Mouse (Mus musculus) CD4-positive, CD25-positive, alpha-beta regulatory T cell, adult 2 months (primary cell): Measurements from ENCODE around the gene Gfpt2.

Source experiments
- DNase-seq: peaks from one replicate; pipeline ENCODE4 v3.0.0-alpha.2; 2012; ENCODE audit warnings: low read depth, low spot score

Gene Gfpt2

DNA sequence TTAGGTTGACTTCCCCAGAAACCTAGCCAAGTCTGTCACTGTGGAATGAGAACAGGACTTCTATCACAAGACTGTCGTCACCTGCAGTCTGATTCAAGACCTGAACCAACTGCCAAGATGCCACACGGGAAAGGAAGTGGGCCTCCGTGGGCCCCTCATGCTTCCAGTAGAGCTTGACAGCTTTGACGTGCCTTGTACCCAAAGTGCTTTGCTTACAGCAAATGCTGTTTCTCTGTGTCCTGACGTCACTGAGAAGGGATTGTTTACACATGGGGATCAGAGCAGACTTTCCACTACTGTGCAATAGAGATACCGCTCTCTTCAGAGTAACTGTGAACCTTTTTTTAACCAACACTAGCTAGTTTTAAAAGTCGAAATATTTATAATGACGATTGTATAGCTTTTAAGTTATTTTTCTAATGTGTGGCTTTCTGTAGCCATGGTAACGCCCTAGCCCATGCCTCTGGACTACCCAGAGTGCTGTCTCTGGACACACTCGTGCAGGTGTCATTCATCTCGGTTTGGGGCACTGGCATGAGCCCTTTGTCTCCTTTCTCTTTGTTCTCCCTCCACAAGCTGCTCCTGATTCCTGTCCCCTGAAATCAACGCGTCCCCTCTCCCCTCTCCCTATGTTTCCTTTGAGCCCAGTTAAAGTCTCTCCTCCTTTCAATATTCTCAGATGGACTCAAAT is 43.9 kb downstream of the Gfpt2 start:
- DNase-seq: peak; percentile 68

DNA sequence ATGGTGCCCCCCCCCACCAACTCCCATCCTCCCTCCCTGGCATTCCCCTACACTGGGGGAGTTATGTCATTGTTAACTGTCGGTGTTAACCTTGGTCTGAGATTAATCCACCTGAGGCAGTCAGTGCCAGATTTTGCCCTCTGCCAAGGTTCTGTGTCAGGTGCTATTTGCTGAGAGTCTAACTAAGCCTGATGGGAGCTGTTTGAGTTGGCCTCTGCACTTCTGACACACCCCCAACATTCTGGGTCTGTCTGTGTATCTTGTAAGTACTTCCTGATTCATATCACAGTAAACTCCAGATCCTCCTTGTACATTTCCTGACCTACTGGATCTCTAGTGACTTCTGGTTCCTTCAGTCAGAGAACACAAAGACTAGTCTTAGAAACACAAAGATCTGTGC is 46.7 kb downstream of the Gfpt2 start:
- DNase-seq: no peak

DNA sequence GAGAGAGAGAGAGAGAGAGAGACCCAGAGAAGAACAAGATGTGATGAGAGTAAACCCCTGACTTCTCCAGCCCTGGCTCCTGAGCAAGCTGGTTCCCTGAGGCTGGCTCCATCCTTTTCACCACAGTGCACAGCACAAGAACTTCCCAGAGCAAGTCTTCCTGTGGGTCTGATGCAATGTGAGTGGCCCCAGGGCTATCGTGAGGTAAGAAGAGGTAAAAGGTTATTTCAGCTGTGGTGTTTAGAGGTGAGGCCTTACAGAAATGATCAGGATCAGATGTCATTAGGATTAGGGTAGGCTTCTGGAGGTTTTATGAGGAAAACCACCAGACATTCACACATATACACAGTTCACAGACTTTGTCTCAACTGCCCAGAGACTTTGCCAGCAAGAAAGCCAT is 47.9 kb downstream of the Gfpt2 start:
- no peak for DNase-seq

DNA sequence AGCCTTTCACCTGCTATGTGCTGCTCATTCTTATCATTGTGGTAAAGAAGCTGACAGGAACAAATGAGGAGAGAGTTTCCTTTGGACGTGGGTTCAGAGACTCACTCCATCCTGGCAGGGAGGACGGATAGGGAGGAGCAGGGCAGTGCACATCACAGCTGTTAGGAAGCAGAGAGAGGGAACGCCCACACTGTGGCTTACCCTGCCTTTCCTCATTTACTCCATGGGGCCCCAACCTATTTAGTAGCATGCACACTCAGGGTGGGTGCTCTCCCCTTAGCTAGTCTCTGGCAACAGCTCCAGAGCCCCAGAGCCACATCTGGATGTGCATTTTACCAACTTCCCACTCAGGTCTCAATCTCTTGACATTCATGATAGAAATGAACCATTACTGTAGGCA is 48.7 kb downstream of the Gfpt2 start:
- no peak for DNase-seq

DNA sequence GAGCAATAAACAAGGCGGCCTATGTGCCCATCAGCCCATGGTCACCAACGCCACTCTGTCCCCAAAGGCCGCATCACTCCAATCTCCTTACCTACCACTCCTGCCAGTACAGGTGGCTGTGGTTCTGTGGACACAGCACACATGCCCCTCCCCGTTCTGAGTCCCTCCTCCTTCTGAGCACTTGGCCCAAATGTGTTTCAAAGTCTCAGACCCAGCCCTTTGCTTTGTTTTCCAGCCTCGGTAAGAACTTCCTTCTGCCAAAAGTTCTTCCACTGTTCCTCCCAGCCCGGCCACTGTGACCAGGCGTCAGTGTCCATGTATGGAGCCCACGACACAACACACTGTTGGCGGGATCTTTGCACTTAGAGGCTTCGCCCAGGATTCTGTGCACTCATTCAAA is 50.3 kb downstream of the Gfpt2 start:
- no peak for DNase-seq

DNA sequence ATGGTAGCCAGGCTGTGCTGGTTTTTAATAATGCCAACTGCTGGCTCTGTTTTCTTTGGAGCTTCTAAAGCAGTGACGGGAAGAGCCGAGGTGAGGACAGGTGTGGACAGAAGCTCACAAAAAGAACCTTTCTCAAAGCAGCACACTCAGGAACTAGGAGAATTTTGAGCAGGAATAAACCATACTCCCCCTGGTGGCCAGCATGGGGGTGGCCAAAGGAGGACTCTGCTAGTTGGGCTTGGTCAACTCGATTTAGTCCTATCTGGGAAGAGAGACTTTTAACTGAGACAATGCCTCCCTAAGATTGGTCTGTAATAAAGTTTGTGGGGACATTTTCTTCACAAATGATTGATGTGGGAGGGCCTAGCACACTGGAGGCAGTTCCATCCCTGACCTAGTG is 51.0 kb downstream of the Gfpt2 start:
- peak; percentile 75 for DNase-seq

DNA sequence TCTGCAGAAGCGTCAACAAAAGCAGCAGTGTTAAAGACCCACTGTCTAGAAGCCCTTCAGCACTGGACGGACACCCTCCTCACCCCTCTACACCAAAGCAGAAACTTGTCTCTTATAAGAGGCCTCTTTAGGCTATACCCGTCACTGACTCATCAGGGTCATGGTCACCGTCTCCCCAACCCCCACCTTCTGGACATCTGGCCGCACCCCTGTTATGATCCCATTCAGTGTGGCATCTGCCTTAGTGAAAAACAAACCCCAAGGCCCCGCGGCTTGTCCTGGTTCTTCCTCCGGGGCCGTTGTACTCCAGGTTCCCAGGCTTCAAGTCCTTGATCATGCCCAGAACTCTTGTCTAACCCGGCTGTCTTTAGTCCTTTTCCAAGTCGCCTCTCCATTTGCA is 52.0 kb downstream of the Gfpt2 start:
- DNase-seq: no peak

DNA sequence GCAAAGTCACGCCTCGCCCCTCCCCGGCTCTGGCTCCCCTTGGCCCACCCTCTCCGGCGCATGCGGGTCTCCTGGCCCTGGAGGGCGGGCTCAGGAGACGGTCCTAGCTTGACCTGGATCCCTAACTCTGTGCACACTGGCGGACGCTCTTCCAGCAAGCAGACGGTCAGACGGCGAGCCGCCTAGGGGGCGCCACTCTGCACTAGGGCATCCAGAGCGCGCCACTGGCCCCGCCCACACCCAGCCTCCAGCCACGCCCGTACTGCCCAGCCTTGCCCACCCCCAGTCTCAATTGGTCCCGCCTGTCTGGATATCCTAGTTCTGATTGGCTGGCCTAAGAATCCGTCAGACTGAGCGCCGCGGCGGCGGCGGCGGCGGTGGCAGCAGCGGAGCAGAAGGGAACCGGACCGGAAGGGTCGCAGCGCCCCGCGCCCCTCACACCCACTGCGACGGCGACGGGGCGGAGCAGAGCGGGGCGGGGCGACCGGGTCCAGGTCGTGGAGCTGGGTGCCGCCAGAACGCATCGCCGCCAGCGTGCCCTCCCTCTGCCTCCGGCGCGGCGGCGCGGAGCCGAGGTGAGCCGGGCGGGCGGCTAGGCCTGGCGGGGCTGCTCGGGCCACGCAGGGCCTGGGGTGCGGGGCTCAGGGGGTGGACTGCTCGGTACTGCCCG is 52.6 kb downstream of the Gfpt2 start, which contains the start of gene Mapk9:
TSS of gene Mapk9 (plus strand) at position 351 of the 670 bp plus-strand sequence.
- peak; percentile 99 for DNase-seq

DNA sequence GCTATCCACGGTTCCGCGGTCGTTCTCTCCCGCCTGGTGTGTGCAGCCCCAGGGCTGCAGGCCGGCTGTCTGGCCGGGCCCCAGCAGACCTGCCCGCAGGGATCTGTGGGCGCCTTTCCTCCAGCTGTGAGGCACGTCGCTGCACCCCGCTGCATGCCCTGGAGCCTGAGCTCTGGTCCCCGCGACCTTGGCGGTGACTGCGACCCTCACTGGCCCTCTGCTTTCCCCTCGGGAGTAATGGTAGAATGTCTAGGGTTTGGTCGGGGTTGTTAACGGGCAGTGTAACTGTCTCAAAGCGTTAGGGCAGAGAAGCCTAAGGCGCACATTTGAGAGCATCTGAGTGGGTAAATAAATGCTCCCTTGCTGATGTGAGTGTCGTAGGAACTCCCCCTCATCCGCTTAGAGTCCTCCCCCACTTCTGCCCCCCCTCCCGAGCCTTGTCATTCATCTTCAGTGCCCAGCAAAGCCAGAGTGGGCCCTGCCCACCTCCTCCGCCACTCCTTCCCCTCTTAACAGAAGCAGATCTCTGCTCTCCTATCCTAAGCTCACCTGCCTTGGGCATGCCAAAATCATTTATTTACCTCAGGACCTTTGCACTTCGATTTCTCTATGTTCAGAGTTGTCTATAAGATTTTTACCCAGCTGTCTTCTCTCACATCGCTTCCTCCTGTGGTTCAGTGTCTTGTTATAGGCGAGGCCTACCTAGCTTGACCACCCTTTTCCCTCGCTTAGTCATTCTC is 53.3 kb downstream of the Gfpt2 start:
- peak; percentile 56 for DNase-seq

DNA sequence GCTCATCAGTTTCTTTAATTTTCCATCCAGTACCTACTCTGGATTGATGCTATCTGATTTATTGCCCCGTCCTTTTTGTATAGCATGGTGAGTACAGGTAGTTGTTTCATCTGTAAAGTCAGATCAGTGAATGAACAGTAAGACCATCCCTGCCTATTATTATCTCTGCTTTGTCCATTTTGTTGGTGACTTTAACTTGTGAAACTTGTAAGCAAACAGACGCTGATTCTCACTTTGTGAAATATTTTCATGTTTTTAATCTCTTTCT is 53.8 kb downstream of the Gfpt2 start:
- DNase-seq: no peak

DNA sequence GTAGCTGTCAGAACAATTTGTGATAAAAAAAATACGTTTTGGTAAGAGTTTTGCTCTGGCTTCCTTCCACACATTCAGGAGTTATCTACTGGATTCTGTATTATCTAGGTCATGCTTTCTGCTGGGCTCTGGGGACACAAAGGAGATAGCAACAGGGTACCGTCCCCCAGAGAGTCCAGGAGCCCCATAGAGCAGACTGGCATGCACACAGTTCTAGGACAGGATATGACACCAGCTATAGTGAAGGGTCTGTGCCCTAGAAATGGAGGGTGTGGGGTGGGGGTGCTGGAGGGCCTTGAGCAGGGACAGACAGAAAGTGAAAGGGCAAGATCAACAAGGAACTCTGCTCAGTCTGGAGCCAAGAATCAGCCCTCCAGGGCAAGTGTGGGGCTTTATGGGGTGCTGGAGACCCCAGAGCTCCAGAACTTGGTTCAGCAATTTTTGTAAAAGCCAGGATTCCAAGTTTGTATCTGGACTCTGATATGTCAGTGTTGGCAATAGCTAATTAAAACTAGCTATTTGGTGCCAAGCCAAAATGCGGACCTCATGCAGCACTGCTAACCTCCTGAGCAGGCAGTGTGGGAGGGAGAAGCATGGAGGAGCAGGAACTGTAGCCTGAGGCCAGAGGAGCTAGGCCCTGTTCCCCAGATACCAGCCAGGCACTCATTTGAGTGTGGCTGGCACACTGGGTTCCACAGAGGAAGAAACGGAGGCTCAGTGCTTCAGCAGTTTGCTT is 54.3 kb downstream of the Gfpt2 start:
- no peak for DNase-seq

DNA sequence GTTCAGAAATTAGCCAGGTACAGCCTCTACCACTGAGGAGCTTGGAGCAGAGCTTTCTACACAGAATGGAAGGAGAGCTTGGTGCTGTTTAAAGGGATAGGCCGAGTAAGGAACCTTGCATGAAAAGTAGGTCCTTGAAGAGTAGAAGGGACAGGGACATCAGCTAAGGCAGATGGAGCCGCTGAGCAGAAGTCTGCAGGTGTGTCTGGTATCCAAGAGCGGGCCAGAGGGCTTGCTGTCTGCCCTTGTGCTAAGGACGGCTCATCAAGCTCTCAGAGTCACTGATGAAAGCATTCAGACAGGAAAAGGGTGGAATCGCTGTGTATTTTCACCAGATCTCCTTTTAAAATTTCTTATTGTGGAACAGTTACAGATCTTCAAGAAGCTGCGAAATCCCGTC is 56.4 kb downstream of the Gfpt2 start:
- no peak for DNase-seq

DNA sequence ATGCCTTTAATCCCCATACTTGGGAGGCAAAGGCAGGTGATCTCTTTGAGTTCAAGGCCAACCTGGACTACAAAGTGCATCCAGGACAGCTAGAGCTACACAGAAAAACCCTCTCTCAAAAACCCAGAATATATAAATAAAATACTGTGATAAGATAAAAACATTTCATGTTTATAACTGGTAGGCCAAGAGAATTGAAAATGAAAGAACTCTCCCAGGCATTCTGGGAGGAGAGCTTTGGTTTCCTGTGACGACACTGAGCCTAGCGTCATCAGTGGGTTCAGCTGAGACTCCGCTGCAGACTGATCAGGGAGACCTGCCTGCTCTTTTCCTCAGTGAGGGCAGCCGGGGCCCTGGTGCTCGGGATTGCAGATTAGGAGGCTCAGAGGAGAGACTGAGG is 61.2 kb downstream of the Gfpt2 start:
- DNase-seq: peak; percentile 83

DNA sequence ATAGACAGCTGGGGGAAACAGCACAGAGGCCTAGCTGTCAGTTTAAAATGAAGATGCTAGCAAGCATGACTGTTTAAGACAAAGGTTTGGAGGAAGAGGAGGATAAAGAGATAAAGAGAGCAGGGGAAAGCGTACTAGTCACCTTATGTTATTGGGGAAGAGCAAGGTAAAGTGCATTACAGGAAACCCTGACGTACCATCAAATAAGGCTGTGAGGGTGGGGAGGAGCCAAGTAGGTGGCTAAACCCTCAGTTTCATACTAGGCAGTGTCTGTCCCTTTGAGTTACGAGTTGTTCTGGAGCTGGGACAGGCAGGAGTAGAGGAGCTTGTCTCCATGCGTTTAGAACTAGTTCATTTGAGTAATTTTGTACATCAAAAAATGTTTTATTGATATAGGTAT is 67.2 kb downstream of the Gfpt2 start:
- peak; percentile 34 for DNase-seq

DNA sequence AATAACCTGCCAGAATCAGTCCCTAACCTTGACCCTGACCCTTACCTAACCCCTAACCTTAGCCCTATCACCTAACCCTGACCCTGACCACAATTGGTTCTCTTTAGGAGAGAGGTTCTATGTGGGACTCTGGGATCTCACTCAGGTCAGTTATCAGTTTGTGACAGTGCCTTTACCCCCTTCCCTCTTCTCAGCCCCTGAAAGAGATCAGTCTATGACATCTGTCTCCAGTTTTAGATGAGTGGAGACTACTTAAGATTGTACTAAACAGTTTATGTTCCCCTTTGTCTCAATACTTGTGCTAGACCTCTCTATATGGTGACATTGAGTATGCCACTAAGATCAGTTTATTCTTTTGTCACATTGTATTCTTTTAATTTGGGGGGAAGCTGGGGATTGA is 69.9 kb downstream of the Gfpt2 start:
- DNase-seq: no peak

DNA sequence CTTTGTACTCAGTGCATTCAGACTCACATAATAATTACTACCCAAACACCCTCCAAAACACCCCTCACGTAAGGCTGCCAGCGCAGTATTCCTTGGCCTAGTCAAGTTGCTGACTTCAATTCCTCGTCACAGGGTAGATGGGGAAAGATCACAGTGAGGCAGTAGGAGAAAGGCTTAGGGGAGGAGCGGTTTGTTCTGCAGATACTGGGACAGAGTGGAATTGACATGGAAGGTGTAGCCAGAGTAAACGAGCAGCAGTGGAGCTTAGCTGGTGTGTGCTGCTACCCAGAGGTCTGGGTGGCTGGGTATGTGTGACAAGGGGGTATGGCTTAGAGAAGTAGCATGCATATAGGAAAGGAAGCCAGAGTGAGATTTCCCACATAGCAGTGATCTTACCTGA is 73.3 kb downstream of the Gfpt2 start:
- DNase-seq: no peak

DNA sequence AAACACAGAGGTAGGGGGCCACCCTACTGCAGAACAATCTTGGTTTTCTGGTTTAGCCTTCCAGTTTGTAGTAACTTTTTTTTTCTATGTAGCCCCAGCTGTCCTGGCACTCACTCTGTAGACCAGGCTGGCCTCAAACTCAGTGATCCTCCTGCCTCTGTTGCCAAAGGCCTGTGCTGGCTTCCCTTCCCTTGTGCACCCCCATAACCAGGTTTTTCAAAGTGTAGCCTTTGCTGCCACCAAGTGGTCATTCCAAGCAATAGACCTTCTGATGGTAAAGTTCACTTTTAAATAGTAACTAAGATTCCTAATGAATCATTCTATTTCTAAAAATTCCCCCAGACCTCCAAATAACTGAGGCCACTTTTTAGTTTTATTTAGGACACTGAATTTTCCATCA is 75.8 kb downstream of the Gfpt2 start:
- peak; percentile 81 for DNase-seq

DNA sequence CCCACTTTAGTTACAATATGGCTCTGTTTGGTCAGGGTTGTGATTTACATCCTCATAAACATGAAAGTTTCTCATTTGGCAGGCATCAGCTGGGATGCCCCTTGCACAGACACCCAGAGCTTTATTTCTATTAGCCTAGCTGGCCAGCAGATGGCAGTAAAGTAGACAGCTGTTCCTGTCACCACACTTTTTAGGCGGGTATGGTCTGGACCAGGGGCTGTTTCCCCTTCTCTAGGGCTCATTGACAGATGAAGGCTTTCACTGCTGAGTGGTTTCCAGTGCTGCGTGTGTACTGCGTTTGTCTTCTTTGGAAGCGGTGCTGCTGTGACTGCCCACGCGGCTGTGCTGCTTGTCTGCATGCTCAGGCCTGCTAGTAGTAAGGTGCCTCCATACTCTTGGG is 77.9 kb downstream of the Gfpt2 start:
- DNase-seq: peak; percentile 65

DNA sequence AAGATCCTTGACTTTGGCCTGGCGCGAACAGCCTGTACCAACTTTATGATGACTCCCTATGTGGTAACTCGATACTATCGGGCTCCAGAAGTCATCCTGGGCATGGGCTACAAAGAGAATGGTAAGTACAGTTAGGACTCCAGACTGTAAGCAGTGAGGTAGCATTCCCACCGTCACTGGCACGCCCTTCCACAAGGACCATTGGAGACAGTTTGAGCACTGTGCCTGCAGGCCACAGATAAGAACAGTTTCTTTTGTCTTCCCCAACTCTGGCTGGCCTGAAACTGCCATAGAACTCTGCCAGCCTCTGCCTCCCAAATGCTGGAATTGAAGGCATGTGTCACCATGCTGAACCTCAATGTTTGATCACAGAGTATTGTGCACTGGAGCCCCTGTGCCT is 78.8 kb downstream of the Gfpt2 start:
- DNase-seq: no peak

DNA sequence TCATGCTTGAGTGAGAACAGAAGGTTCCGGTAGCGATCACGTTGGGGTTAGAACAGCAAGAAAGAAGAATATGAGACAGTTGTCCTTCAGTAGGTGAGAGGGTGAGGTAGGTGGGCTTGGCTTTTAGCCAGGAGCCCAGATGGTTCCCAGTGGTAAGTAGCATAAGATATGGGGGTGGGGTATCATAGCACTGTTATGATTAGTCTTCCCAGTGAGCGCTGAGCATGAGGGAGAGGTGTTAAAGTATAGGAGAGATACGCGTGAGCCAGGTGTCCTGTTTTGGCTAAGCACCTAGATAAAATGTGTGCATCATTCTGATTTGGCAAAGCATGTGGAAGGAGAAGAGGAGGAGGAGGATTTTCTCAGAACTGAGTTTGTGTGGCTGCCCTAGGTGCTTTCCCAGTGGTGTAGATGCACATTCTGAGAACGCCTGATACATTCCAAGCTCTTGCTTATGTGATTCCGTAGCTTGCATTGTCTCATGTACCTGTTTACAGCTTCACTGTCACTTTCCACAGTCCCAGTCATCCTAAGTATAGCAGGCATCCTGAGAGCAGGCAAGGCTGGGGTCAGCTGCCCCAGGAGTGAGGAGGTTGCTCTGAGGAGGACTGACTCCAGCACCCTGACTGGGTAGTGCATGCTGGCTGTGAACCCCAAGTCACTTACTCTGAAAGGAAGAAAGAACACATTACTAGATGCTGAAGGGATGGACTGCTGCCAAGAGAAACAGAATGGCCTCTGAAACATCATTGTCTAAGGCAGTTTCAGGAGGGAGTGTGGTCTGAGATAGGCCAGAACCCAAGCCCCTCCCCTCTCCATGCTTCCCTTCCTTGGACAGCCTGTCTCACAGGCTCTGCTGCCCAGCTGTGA is 83.2 kb downstream of the Gfpt2 start:
- DNase-seq: no peak

DNA sequence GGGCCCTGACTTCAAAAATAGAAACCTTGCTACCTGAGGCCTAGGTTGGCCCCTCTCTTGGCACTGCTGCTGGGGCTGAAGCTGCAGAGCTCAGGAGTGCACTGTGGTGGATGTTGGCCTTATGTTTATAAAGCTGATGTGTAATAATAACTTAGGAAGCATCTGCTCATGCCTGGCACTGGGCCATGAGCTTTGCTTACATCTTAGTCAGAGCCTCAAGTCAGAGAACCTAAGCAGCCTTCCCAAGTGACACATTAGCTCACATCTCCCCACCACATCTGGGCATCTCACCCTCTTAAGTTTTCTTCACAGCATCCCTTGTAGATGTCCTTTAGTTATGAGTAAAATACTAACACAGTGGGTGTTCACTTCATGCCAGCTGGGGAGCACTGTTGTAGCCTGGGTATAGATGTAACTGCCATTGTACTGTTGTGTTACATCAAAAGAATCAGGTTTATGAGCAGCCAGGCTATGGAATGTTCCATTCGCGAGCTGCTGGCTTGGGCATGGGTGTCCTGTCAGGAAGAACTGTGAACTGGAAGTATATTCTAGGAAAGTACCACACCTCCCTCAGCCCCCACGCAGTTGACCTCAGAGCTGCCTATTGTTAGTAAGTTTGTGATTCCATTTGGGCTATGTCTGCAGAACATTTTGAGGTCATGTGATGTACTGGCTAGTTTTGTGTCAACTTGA is 86.1 kb downstream of the Gfpt2 start:
- DNase-seq: no peak
